In the genomic region with DNA sequence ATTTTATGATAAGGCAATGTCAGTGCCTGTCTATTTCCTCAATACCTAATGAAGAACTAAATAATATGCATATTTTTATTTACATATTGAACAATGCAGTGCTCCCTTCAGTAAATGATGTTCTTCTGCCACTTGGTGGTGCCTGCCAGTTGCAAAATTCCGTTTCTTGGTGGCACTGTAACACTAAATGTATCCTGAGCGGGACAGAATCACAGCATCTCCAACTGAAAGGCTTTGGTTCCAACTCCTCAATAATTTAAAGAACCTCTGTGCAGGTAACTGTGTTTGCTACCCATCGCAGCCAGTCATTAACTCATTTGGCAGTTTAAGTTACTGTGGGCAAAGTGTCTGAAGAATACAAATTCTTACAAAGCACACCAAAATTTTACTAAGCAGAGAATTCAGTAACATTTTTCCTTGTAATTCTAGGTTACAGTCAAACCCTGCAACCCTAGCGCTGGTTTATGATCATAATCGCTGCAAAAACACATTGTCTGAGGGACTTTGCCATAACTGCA, we compare ENCODE assay signal across 9 mouse cellular contexts. TPM values are rescaled to one million over a fixed set of nuclear protein-coding genes. Genes with fewer than 3 reads are reported as not detected.
DNase-seq lines count a peak whose midpoint lies in the region; ATAC-seq lines count a peak whose summit lies in the region.
"Had no signal": no experiment of that assay in that cellular context is flagged by ENCODE, and none has a peak within 500 bp of the region (broad histone marks: within the 10 kb centered on the region; RNA-seq: fewer than 3 reads in every experiment).

No protein-coding gene starts in this region.

- peaks cover 71% of the 10 kb centered on the region for H3K27me3 ChIP-seq in forebrain, embryonic 10.5 days (ENCODE audit: poor library complexity, severe bottlenecking)
- H3K27me3 ChIP-seq in neural tube, embryonic 15.5 days (replicated peaks), result no peaks in the 10 kb centered on the region

- ATAC-seq in neural tube, embryonic 15.5 days (ENCODE audit: low FRiP score), result no peak

- peak overlapping the region; percentile 92 for H3K4me2 ChIP-seq in neural tube, embryonic 15.5 days

- H3K27ac ChIP-seq in forebrain, embryonic 10.5 days, result no peak overlapping the region
- H3K27ac ChIP-seq in neural tube, embryonic 15.5 days (replicated peaks), result peak overlapping the region; percentile 98

- no peaks in the 10 kb centered on the region for H3K9me3 ChIP-seq in forebrain, embryonic 10.5 days
- H3K9me3 ChIP-seq in neural tube, embryonic 15.5 days (replicated peaks), result no peaks in the 10 kb centered on the region

- no peaks in the 10 kb centered on the region for H3K36me3 ChIP-seq in forebrain, embryonic 10.5 days (replicated peaks)
- H3K36me3 ChIP-seq in neural tube, embryonic 15.5 days, result no peaks in the 10 kb centered on the region

- peak overlapping the region; percentile 93 for H3K9ac ChIP-seq in neural tube, embryonic 15.5 days (replicated peaks)

- peak overlapping the region; percentile 74; the same call in 1 of the 2 replicates for H3K4me3 ChIP-seq in forebrain, embryonic 10.5 days
- peak overlapping the region; percentile 52 for H3K4me3 ChIP-seq in neural tube, embryonic 15.5 days (replicated peaks)

- peak; percentile 44 for DNase-seq in cerebellum, adult 11 months
- no peak for DNase-seq in cerebellum, postnatal 4 days (ENCODE audit: low spot score in 2 of 2)
- no peak for DNase-seq in forebrain, embryonic 10.5 days (ENCODE audit: extremely low spot score, low spot score)
- peak; percentile 63 for DNase-seq in layer of hippocampus, adult 9-11 months
- DNase-seq in kidney, adult 18-20 months, result no peak
- DNase-seq in gastrocnemius, postnatal 25 days, result no peak
- DNase-seq in kidney, postnatal 36 days, result no peak
- DNase-seq: lung, postnatal 14 days had no signal

- peaks cover 35% of the 10 kb centered on the region for H3K4me1 ChIP-seq in forebrain, embryonic 10.5 days
- 0 out of 2 replicates have a peak, but pooled peaks cover 3% of the 10 kb centered on the region for H3K4me1 ChIP-seq in neural tube, embryonic 15.5 days

- WGBS in forebrain, embryonic 10.5 days, result 39% methylated on average over 5 of the region's 5 CpGs
- WGBS in neural tube, embryonic 15.5 days, result 23% methylated on average over 5 of the region's 5 CpGs

RNA-seq across cellular contexts. Expression of a gene that starts 24.4 kb away (rescaled TPM):
- 2.2 and 3.4 TPM in 2 replicates for polyA plus RNA-seq in forebrain, embryonic 10.5 days (2016; fragmentation: Nextera tagmentation; extraction: Ambion mirVana)
- polyA plus RNA-seq in neural tube, embryonic 15.5 days (2015; fragmentation: Nextera tagmentation; extraction: Ambion mirVana), result 80.6 and 95.3 TPM in 2 replicates
- 1 to 10 TPM; 1.7 to 2.9 TPM for total RNA-seq in gastrocnemius, postnatal 25 days (2021)

Comparison
In these comparisons a context has a peak if more than half of its experiments do, and no peak if none do; other contexts are left out.
1. DNase-seq: peak in cerebellum, adult 11 months (single experiment) and layer of hippocampus, adult 9-11 months (single experiment); none in cerebellum, postnatal 4 days (0 of 2), forebrain, embryonic 10.5 days (single experiment), kidney, adult 18-20 months (single experiment), gastrocnemius, postnatal 25 days (single experiment) and kidney, postnatal 36 days (0 of 2).
2. RNA of a gene that starts 24.4 kb away (polyA plus RNA-seq): 80.6 to 95.3 TPM in neural tube, embryonic 15.5 days; 2.2 to 3.4 TPM in forebrain, embryonic 10.5 days; every median in the first group is over 10 times any median in the second.